Mouse (Mus musculus) midbrain, embryonic 13.5 days (tissue): ENCODE measurements around the gene Apbb1ip. TPM values are rescaled to one million over a fixed set of nuclear protein-coding genes. Genes with fewer than 3 reads are reported as not detected.
A peak's percentile ranks its signal among the peaks of the same experiment; 100 is the strongest.
"Not testable (repeated sequence)": the region's sequence is repeated elsewhere in the genome, so short reads cannot be mapped to it uniquely, and the experiment has no call there.

Experiments
- ATAC-seq: fragments of 200-750 bp; cut with Nextera tagmentation; 2 replicates; pipeline ENCODE4 v1.8.0; 2017; ENCODE audit warnings: mild to moderate bottlenecking, moderate TSS enrichment, moderate library complexity
- H3K27ac ChIP-seq: fragments of 300-500 bp; sonication (generic); 2 replicates; pipeline ENCODE4 v1.5.1; 2015; ENCODE audit warnings: inconsistent platforms, mild to moderate bottlenecking, moderate library complexity
- H3K27me3 ChIP-seq: fragments of 300-500 bp; sonication (generic); 2 replicates; pipeline ENCODE4 v1.6.1; 2015; ENCODE audit warnings: mild to moderate bottlenecking, inconsistent platforms
- H3K36me3 ChIP-seq: fragments of 300-500 bp; sonication (generic); 2 replicates; pipeline ENCODE4 v1.6.1; 2015; ENCODE audit warnings: mild to moderate bottlenecking, inconsistent platforms
- H3K4me1 ChIP-seq: fragments of 300-500 bp; sonication (generic); replicated peaks from 2 replicates; pipeline ENCODE4 v1.6.1; 2015; ENCODE audit warnings: inconsistent platforms
- H3K4me2 ChIP-seq: fragments of 300-500 bp; sonication (generic); replicated peaks from 2 replicates; pipeline ENCODE4 v1.6.1; 2015; ENCODE audit warnings: moderate library complexity, mild to moderate bottlenecking, inconsistent platforms
- H3K4me3 ChIP-seq: fragments of 300-500 bp; sonication (generic); replicated peaks from 2 replicates; pipeline ENCODE4 v1.5.1; 2015; ENCODE audit warnings: mild to moderate bottlenecking, inconsistent platforms
- H3K9ac ChIP-seq: fragments of 300-500 bp; sonication (generic); replicated peaks from 2 replicates; pipeline ENCODE4 v1.6.1; 2015; ENCODE audit warnings: mild to moderate bottlenecking, inconsistent platforms
- H3K9me3 ChIP-seq: fragments of 300-500 bp; sonication (generic); 2 replicates; pipeline ENCODE4 v1.6.1; 2016; ENCODE audit warnings: mild to moderate bottlenecking, inconsistent platforms
- WGBS: fragments of 180-500 bp; shearing (Covaris S2); methylation state at CpG from one replicate; pipeline ENCODE4 v1.1.7; 2015; 5-methylcytosine and 5-hydroxymethylcytosine counted together
- polyA plus RNA-seq: library from polyadenylated mRNA; unstranded; fragments of >200 nt; fragmentation: Nextera tagmentation; extraction: Ambion mirVana; gene quantifications from 2 replicates; pipeline ENCODE4 v1.2.1, GENCODE M21; 2015

The Apbb1ip gene
- polyA plus RNA-seq, 1 experiment from 2014 or later = 1.0 TPM

DNA sequence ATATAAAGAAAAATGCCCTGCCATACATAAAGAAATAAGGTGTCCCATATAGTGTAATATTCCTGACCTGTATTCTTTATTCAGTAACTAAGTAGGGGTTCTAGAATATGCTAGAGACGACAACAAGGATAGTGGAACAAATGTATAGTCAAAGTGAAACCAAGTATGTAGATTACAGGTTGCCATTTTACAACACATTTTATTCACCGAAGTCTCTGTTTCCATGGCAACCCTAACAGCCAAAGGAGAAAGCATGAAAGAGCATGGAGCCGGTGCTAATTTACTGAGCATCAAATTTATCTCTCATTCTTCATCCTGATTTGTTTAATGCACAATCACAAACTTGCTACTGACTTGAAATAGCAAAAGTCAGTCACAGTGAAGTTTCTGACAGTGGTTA is 83.6 kb downstream of the Apbb1ip start:
- no peak overlapping the region for H3K9ac ChIP-seq
- 35% methylated on average over 3 of the region's 3 CpGs for WGBS
- H3K4me3 ChIP-seq = no peak overlapping the region
- no peaks in the 10 kb centered on the region for H3K9me3 ChIP-seq
- no peak for ATAC-seq
- no peaks in the 10 kb centered on the region for H3K27me3 ChIP-seq
- H3K4me2 ChIP-seq = no peak overlapping the region
- no peak overlapping the region for H3K27ac ChIP-seq
- H3K36me3 ChIP-seq = no peaks in the 10 kb centered on the region
- H3K4me1 ChIP-seq = no peaks in the 10 kb centered on the region

DNA sequence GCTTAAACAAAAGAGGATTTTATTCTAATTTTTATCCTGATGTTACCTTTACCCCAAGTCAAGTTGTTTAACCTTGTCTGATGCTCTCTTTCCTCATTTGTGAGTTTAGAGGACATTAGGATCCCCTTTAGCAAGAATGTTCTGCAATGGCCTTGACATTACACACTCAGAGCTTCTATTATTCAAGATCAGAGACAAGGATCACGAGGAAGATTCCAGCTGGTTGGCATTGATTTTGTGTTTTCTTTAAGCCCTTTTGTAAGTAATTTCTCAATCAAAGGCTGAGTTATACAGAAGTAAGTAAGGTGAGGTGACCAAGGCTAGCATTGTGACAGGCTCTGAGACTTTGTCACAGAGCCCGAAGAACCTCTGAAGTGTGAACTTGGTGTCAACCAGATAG is 88.3 kb downstream of the Apbb1ip start:
- Histone ChIP-seq H3K4me3 (no peak overlapping the region), H3K9ac (no peak overlapping the region), H3K4me2 (no peak overlapping the region), H3K9me3 (no peaks in the 10 kb centered on the region), H3K4me1 (no peaks in the 10 kb centered on the region), H3K27me3 (no peaks in the 10 kb centered on the region), H3K27ac (no peak overlapping the region), H3K36me3 (no peaks in the 10 kb centered on the region)
- ATAC-seq = no peak
- WGBS = 82% methylated on average over 2 of the region's 2 CpGs

DNA sequence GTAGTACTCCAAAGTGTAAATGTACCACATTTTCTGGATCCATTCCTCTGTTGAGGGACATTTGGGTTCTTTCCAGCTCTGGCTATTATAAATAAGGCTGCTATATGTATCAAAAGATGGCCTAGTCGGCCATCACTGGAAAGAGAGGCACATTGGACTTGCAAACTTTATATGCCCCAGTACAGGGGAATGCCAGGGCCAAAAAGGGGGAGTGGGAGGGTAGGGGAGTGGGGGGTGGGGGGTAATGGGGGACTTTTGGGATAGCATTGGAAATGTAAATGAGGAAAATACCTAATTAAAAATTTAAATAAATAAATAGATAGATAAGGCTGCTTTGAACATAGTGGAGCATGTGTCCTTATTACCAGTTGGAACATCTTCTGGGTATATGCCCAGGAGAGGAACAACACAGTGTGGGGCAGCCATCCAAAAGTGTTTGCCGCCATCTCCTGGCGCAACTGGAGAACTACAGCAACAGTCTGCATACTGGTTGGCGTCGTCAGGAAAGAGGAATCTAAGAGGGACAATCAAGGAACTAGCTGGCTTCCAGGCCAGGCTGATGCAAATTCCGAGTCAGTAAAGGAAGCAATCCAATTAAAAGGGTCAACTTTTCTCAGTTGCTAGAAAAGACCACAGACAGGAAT is 90.6 kb downstream of the Apbb1ip start:
- WGBS = 3% methylated on average over 6 of the region's 6 CpGs
- not testable (repeated sequence) for H3K4me3 ChIP-seq, H3K27ac ChIP-seq, H3K4me2 ChIP-seq, H3K9ac ChIP-seq, H3K9me3 ChIP-seq, H3K36me3 ChIP-seq, H3K27me3 ChIP-seq, H3K4me1 ChIP-seq
- peak; percentile 98 for ATAC-seq

DNA sequence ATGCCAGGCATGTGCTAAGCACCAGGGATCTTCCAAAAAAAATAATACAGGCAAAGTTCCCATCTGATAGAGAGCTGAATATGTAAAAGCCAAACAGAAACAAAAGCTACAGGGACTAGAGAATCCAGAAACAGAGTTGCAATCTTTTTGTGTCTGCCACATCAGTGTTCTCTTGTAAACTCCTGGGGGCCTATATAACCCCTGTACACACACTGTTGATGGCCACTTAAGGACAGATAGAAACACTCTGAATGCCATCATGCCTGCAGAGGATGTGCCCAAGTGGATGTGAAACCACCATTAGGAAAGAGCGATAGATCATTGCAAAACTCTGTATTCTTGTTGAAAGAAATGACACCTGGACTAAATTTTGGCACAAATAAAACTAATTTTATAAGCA is 91.9 kb downstream of the Apbb1ip start:
- Histone ChIP-seq H3K27me3 (no peaks in the 10 kb centered on the region), H3K4me3 (no peak overlapping the region), H3K9me3 (no peaks in the 10 kb centered on the region), H3K4me1 (no peaks in the 10 kb centered on the region), H3K4me2 (no peak overlapping the region), H3K9ac (0 out of 2 replicates have a peak overlapping the region, but pooled peaks have one; percentile 23), H3K27ac (no peak overlapping the region), H3K36me3 (no peaks in the 10 kb centered on the region)
- ATAC-seq = no peak
- 90% methylated on average over 1 of the region's 1 CpGs for whole genome bisulfite sequencing

DNA sequence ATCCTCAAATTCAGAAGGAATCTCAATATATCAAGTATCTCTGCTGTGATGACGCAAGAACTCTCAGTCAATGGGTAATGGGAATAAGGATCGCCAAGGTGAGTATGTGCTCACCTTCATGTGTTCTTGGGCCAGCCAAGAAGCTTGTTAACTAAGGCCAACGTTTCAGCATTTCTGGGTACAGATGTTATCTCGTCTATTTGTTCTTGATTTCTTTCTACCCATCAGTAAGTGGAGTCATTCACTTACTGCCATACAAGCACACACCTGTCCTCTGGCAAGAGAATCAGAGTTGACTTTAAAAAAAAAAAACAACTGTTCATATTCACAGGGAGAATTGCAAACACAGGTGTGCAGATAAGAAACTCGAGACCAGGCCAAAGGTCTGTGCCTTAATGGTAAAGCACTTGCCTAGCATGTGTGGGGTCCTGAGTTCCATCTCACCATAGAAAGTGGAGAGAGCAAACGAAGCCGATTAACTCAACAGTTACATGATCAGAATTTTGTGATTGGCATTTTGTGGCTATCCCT is 93.1 kb downstream of the Apbb1ip start:
- Histone ChIP-seq H3K9ac (no peak overlapping the region), H3K36me3 (no peaks in the 10 kb centered on the region), H3K4me3 (no peak overlapping the region), H3K9me3 (no peaks in the 10 kb centered on the region), H3K27ac (no peak overlapping the region), H3K4me2 (no peak overlapping the region), H3K27me3 (no peaks in the 10 kb centered on the region), H3K4me1 (no peaks in the 10 kb centered on the region)
- ATAC-seq = no peak
- 81% methylated on average over 7 of the region's 7 CpGs for WGBS

DNA sequence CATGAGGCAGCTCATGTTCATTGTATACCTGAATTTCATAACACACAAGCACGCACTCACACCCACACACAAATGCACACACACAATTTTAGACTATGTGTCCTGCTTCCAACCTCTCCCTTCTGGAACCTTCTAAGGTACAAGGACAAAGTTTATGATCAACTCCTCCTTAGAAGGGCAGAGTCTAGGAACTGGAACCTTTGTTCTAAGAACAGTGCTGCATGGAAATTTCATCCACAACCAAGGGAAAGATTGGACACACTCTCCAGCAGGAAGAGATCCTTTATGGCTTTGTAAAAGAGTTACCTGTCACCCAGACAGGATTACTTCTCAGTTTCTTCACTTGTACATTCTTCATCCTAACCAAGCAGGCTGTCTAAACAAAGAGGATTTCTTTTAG is 99.3 kb downstream of the Apbb1ip start:
- WGBS = 92% methylated on average over 1 of the region's 1 CpGs
- ATAC-seq = no peak
- no peaks in the 10 kb centered on the region for H3K36me3 ChIP-seq
- H3K27ac ChIP-seq = no peak overlapping the region
- no peak overlapping the region for H3K9ac ChIP-seq
- H3K4me2 ChIP-seq = no peak overlapping the region
- no peaks in the 10 kb centered on the region for H3K4me1 ChIP-seq
- H3K4me3 ChIP-seq = no peak overlapping the region
- H3K9me3 ChIP-seq = no peaks in the 10 kb centered on the region
- H3K27me3 ChIP-seq = no peaks in the 10 kb centered on the region

DNA sequence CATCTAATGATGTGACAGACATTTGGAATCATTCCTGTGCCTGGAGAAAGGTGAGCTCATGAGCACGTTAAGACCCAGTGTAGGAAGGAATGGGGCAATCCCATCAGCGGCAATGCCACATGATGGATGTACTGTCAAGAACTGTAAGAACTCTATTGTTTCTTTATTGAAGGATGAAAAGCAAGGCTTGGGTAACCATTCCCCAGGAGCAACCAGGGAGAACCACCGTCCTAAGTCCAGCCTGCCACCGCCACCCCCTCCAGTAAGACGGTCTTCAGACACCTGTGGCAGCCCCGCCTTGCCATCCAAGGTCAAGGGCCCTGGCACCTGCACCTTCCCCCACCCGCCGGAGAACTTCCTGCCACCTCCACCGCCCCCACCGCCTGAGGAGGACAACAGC is 100.7 kb downstream of the Apbb1ip start:
- WGBS = 70% methylated on average over 10 of the region's 10 CpGs
- Histone ChIP-seq H3K27me3 (no peaks in the 10 kb centered on the region), H3K9me3 (no peaks in the 10 kb centered on the region), H3K9ac (no peak overlapping the region), H3K4me1 (no peaks in the 10 kb centered on the region), H3K4me2 (no peak overlapping the region), H3K36me3 (no peaks in the 10 kb centered on the region), H3K4me3 (no peak overlapping the region), H3K27ac (no peak overlapping the region)
- ATAC-seq = no peak

DNA sequence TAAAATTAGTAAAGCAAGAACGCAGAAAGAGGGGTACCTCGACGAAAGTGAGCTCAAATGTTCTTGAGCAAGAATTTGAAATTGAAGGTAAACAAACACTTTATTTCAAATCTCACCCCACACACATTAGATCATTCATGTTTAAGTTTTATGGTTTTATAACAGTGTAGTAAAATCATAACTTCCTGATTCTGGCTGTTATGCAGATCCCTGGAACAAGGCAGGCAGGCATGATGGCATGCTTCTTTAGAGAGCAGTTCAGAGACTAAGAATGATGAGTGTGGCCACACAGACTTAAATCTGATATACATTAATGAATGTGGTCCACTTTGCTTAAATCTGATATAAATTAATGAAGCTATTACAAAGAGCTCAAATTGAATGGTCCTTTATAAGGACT is 102.7 kb downstream of the Apbb1ip start:
- Histone ChIP-seq H3K27me3 (no peaks in the 10 kb centered on the region), H3K4me2 (no peak overlapping the region), H3K4me1 (no peaks in the 10 kb centered on the region), H3K4me3 (no peak overlapping the region), H3K9ac (no peak overlapping the region), H3K9me3 (no peaks in the 10 kb centered on the region), H3K36me3 (no peaks in the 10 kb centered on the region), H3K27ac (no peak overlapping the region)
- WGBS = 91% methylated on average over 3 of the region's 3 CpGs
- no peak for ATAC-seq

DNA sequence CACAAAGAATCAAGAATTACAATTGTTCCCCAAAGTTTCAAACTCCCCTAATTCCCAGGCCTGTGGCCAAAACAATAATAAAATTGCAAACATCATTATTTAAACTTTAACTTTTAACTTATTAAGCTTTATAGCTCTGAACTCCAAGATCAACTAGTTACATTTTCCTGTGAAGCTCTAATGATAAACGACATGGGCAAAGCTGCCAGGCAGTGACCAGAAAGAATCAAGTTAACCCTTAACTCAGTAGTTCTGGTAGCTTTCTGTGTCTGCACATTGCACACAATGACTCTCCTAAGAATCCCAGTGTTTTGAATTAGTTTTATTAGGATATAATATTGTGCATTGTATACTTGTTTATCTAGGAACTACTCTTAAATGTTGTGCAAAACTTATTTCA is 104.9 kb downstream of the Apbb1ip start:
- no peak overlapping the region for H3K4me2 ChIP-seq
- H3K27me3 ChIP-seq = no peaks in the 10 kb centered on the region
- H3K27ac ChIP-seq = no peak overlapping the region
- H3K4me3 ChIP-seq = no peak overlapping the region
- ATAC-seq = no peak
- no peaks in the 10 kb centered on the region for H3K9me3 ChIP-seq
- no peaks in the 10 kb centered on the region for H3K36me3 ChIP-seq
- H3K4me1 ChIP-seq = no peaks in the 10 kb centered on the region
- H3K9ac ChIP-seq = no peak overlapping the region
- WGBS = 61% methylated on average over 1 of the region's 1 CpGs

DNA sequence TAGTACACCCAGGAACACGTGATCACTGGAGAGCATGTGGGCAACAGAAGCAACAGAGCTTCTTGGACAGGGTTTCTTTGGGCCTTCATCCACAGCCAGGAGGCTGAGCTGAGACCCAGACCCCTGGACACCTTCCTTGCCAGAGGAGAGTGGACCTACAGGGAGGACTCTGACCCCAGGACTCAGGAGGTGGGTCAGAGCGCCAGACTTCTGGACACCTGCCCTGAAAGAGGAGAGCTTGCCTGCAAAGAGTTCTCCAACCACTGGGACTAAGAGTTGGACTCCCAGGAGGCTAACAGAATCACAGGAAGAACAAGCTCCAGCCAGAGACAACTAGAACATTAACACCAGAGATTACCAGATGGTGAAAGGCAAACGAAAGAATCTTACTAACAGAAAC is 106.8 kb downstream of the Apbb1ip start:
- not testable (repeated sequence) for H3K27ac ChIP-seq
- 85% methylated on average over 3 of the region's 3 CpGs for WGBS

DNA sequence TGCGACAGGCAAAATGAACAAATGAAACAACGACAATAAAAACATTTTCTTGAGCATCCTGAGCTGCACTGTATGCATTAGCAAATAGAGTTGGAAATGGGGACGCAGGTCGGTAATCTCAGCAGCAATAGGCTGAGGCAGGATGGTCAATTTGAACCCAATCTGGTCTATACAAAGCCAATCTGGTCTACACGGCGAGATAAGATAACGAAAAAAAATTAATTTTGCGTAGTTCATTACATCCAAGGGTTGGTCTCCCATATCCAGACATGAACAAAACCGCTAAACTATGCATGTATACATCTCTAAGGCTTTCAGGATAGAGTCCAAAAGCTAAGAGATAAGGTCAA is 121.0 kb downstream of the Apbb1ip start:
- 28% methylated on average over 9 of the region's 9 CpGs for WGBS

More for the DNA sequence above, 106.8 kb downstream of the Apbb1ip start:
- not testable (repeated sequence) for H3K9ac ChIP-seq, H3K4me1 ChIP-seq, H3K4me3 ChIP-seq, H3K27me3 ChIP-seq, H3K9me3 ChIP-seq, H3K4me2 ChIP-seq, ATAC-seq, H3K36me3 ChIP-seq

DNA sequence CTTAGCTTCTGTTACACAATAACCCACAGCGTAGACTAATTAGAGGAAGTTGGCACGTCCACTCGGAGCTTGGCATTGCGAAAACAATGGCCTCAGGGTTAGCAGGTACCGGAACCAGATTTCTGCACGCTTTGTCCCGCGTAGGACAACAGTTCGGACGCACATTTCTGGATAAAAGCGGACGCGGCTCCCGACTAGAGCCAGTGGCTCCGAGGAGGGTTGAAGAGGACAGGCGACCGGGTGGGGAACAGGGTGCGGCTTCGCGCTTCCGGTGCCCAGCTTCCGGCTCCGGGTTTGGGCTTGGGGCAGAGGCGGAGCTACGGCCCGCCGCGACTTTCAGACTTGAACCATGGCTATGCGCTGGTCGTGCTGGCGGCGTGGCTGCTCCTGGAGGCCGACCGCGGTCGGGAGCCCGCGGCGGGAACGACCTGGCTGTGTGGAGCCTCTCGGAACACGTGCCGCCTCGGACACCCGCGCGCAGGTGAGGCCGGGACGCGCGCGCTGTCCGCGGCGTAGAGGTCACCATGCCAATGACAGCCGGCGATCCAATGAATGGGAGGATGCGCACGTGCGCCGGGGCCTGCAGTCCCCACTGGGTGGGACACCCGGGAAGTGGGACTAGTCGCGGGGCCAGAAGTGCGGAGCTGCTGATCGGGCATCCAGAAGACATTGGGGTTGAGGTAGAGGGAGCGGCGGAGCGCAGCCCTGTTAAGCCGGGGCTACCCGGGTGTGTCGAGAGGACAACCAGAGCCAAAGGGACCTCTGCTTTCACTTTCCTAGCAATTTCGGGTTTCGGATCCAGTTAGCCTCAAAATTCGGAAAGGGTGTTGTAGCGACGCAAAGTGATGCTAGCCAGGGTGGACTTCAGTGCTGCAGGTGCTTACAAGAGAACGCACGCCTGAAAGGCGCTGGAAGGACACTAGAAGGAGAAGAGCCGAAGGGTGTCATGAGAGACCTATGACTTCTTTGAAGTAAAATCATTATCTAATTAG is 121.7 kb downstream of the Apbb1ip start, which contains the start of gene Pdss1:
Gene Pdss1 (plus strand): TSS at position 241 of the 992 bp plus-strand sequence.
- WGBS = under 1% methylated on average over 80 of the region's 81 CpGs
- H3K4me3 ChIP-seq = peak within 1 kb of the TSS; percentile 90
- H3K36me3 ChIP-seq = no peaks in the 10 kb centered on the region
- H3K4me1 ChIP-seq = peaks cover 20% of the 10 kb centered on the region
- H3K4me2 ChIP-seq = peak within 1 kb of the TSS; percentile 75
- H3K9me3 ChIP-seq = no peaks in the 10 kb centered on the region
- peak within 1 kb of the TSS; percentile 84 for H3K9ac ChIP-seq
- no peaks in the 10 kb centered on the region for H3K27me3 ChIP-seq
- peak within 1 kb of the TSS; percentile 92 for H3K27ac ChIP-seq
- peak; percentile 100 for ATAC-seq

More for the DNA sequence above, 121.0 kb downstream of the Apbb1ip start:
- Histone ChIP-seq H3K36me3 (no peaks in the 10 kb centered on the region), H3K27ac (peak overlapping the region; percentile 92), H3K4me1 (peaks cover 20% of the 10 kb centered on the region), H3K9me3 (no peaks in the 10 kb centered on the region), H3K27me3 (no peaks in the 10 kb centered on the region), H3K4me2 (peak overlapping the region; percentile 75), H3K9ac (peak overlapping the region; percentile 84), H3K4me3 (peak overlapping the region; percentile 90)
- ATAC-seq = no peak; the same call in 1 of the 2 replicates
